Mouse (Mus musculus) layer of hippocampus, adult 9-11 months (tissue): Measurements from ENCODE around the gene Baiap3.

Experiments
- DNase-seq: peaks from one replicate; pipeline ENCODE4 v3.0.0; 2022

Baiap3 gene

GRCm38 (mm10) chr17:25202401-25202800 lies 53.8 kb downstream of the Baiap3 start:
- no peak for DNase-seq
